Mouse (Mus musculus) C2C12 (cell line): ENCODE results near the gene Hoxd1. TPM values are rescaled to one million over a fixed set of nuclear protein-coding genes. Genes with fewer than 3 reads are reported as not detected.

Source experiments
- H3K27me3 ChIP-seq: one replicate; pipeline ENCODE4 v1.6.1; 2011; ENCODE audit not compliant: control insufficient read depth, insufficient read depth, insufficient read length
- H3K36me3 ChIP-seq: one replicate; pipeline ENCODE4 v1.6.1; 2011; ENCODE audit not compliant: control insufficient read depth, insufficient read depth
- H3K4me3 ChIP-seq: one replicate; pipeline ENCODE4 v1.5.1; 2011; ENCODE audit warnings: mild to moderate bottlenecking, control low read depth; ENCODE audit not compliant: poor library complexity, insufficient read depth, severe bottlenecking
- H3K79me2 ChIP-seq: one replicate; pipeline ENCODE4 v1.6.1; 2011; ENCODE audit not compliant: control insufficient read depth, insufficient read depth
- H3K79me3 ChIP-seq: one replicate; pipeline ENCODE4 v1.6.1; 2011; ENCODE audit warnings: low read depth, control low read depth
- H3ac ChIP-seq: one replicate; pipeline ENCODE3; 2011; ENCODE audit warnings: low read depth; ENCODE audit not compliant: control insufficient read depth, insufficient read length
- CEBPB ChIP-seq: IDR thresholded peaks from one replicate; pipeline ENCODE4 v1.6.1; 2011; ENCODE audit warnings: low read depth, mild to moderate bottlenecking, control low read depth, moderate library complexity
- CTCF ChIP-seq: IDR thresholded peaks from one replicate; pipeline ENCODE4 v1.5.1; 2011; ENCODE audit not compliant: control insufficient read depth, insufficient read depth, insufficient read length
- FOSL1 ChIP-seq: IDR thresholded peaks from one replicate; pipeline ENCODE4 v1.8.0; 2011; ENCODE audit warnings: mild to moderate bottlenecking, low read length; ENCODE audit not compliant: poor library complexity, insufficient read depth, severe bottlenecking
- MAX ChIP-seq: IDR thresholded peaks from one replicate; pipeline ENCODE4 v1.6.1; 2011; ENCODE audit warnings: mild to moderate bottlenecking, control low read depth
- MYOD1 ChIP-seq: IDR thresholded peaks from one replicate; pipeline ENCODE4 v1.6.1; 2011; ENCODE audit warnings: low read depth; ENCODE audit not compliant: control insufficient read depth, insufficient read length
- MYOG ChIP-seq: IDR thresholded peaks from one replicate; pipeline ENCODE4 v1.6.1; 2011; ENCODE audit not compliant: control insufficient read depth, insufficient read length; ENCODE audit errors: extremely low read depth
- USF1 ChIP-seq: IDR thresholded peaks from one replicate; pipeline ENCODE4 v1.6.1; 2011; ENCODE audit warnings: low read depth, mild to moderate bottlenecking, control low read depth, moderate library complexity
- polyA plus RNA-seq: library from polyadenylated mRNA; unstranded; fragments of >200 nt; fragmentation: generic; extraction: Trizol; gene quantifications from one replicate; pipeline ENCODE4 v1.2.1, GENCODE M21; 2012; ENCODE audit warnings: missing spikeins

The Hoxd1 gene
- polyA plus RNA-seq, 1 experiment, result not detected

DNA sequence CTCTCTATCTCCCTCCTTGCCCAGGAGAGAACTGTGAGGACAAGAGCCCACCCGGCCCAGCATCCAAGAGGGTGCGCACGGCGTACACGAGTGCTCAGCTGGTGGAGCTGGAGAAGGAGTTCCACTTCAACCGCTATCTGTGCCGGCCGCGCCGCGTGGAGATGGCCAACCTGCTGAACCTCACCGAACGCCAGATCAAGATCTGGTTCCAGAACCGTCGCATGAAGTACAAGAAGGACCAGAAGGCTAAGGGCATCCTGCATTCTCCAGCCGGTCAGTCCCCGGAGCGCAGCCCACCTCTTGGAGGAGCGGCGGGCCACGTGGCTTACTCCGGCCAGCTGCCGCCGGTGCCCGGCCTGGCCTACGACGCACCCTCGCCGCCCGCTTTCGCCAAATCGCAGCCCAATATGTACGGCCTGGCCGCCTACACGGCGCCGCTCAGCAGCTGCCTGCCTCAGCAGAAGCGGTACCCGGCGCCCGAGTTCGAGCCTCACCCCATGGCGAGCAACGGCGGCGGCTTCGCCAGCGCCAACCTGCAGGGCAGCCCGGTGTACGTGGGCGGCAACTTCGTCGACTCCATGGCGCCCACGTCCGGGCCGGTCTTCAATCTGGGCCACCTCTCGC, 16.4 kb upstream of the Hoxd1 start:
- no peak for TF ChIP-seq MYOD1
- no peak for TF ChIP-seq CEBPB
- TF ChIP-seq MAX, result no peak
- no peak for TF ChIP-seq MYOG
- TF ChIP-seq CTCF, result no peak
- TF ChIP-seq USF1, result no peak
- no peak for TF ChIP-seq FOSL1
- Histone ChIP-seq H3ac (no peak overlapping the region), H3K79me2 (no peaks in the 10 kb centered on the region), H3K4me3 (no peak overlapping the region), H3K36me3 (no peaks in the 10 kb centered on the region), H3K79me3 (no peaks in the 10 kb centered on the region), H3K27me3 (peaks cover 22% of the 10 kb centered on the region)

GRCm38 (mm10) chr2:74747006-74747405, 15.8 kb upstream of the Hoxd1 start:
- no peak for TF ChIP-seq CEBPB
- TF ChIP-seq MYOG, result no peak
- no peak for TF ChIP-seq USF1
- TF ChIP-seq CTCF, result no peak
- TF ChIP-seq FOSL1, result no peak
- no peak for TF ChIP-seq MAX
- TF ChIP-seq MYOD1, result no peak

DNA sequence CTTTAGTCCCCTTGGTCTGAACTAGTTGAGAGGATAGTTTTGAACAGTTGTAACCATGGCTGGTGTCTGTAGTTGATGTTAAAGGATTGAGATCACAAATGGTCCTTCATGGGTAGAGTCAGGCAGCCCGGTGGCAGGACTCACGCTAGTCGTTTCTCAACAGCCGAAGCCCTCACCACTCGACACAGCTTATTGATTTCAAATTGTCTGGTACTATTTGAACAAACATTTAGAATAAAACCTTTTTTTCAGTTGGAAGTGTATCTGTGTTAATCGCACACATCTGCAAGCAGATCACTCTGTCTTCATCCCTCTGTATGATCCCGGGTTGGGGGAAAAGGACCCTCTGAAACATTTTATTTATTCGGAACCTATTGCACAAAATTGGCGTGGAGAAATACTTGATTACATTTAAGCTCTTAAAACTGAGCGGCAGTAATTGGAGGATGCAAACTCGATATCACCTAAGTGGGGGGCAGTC, 15.1 kb upstream of the Hoxd1 start:
- Histone ChIP-seq H3K27me3 (peaks cover 28% of the 10 kb centered on the region), H3K79me3 (no peaks in the 10 kb centered on the region), H3K4me3 (no peak overlapping the region), H3ac (no peak overlapping the region), H3K79me2 (no peaks in the 10 kb centered on the region), H3K36me3 (no peaks in the 10 kb centered on the region)
- TF ChIP-seq MYOD1 (no peak), CTCF (no peak), MYOG (no peak), CEBPB (no peak), FOSL1 (no peak), MAX (no peak), USF1 (no peak)

More at GRCm38 (mm10) chr2:74747006-74747405, 15.8 kb upstream of the Hoxd1 start:
- Histone ChIP-seq H3K36me3 (no peaks in the 10 kb centered on the region), H3K4me3 (no peak overlapping the region), H3K79me2 (no peaks in the 10 kb centered on the region), H3K27me3 (peaks cover 22% of the 10 kb centered on the region), H3K79me3 (no peaks in the 10 kb centered on the region), H3ac (no peak overlapping the region)

- Histone ChIP-seq H3K79me3 (no peaks in the 10 kb centered on the region), H3K27me3 (peaks cover 36% of the 10 kb centered on the region), H3K36me3 (no peaks in the 10 kb centered on the region), H3K79me2 (no peaks in the 10 kb centered on the region), H3K4me3 (no peak overlapping the region), H3ac (no peak overlapping the region)
- TF ChIP-seq USF1, result no peak
- no peak for TF ChIP-seq CTCF
- no peak for TF ChIP-seq MYOD1
- no peak for TF ChIP-seq CEBPB
- TF ChIP-seq MAX, result no peak
- TF ChIP-seq FOSL1, result no peak
- TF ChIP-seq MYOG, result no peak
These were observed 14.3 kb upstream of the Hoxd1 start for GRCm38 (mm10) chr2:74748436-74748995.

DNA sequence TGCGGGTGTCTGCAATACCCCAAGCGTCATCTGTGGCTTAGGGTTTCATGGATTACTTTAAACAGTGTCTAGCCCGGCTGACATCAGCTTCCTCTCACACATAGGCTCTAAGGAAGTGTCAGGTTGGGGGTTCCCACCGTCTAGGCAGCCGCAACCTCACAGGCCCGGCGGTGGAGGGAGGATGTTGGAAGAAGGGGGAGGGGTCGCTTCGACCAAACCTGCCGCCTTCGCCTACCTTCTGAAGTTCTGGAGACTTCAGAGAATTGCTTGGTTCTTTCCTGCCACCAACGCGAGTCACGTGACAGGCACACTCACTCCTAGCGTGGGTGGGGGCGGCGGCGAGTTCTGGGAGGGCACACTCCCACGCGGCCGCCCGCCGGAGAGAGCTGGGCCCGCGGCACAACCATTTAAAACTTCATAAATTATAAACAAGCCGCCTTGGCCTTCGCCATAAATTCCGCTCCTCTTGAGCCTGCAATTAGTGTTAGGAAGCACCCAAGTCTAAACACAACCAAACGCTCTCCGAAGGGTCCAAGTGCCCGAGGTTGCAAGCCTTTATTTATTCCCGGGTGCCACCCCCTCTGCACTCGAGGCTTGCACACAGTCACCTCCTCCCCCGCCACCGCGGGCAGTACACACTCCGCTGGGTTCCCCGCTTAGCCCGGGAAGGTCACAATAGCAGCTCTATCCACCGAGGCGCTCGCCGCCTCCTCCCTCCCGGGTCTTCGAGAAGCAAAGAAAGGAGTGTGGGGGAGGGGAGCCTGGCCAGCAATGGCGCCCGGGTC, 13.3 kb upstream of the Hoxd1 start:
- Histone ChIP-seq H3K79me3 (no peaks in the 10 kb centered on the region), H3ac (no peak overlapping the region), H3K27me3 (peaks cover 36% of the 10 kb centered on the region), H3K4me3 (no peak overlapping the region), H3K36me3 (no peaks in the 10 kb centered on the region), H3K79me2 (no peaks in the 10 kb centered on the region)
- TF ChIP-seq MYOD1 (no peak), MYOG (no peak), MAX (no peak), CEBPB (no peak), USF1 (no peak), FOSL1 (no peak), CTCF (no peak)
